In the genomic region with DNA sequence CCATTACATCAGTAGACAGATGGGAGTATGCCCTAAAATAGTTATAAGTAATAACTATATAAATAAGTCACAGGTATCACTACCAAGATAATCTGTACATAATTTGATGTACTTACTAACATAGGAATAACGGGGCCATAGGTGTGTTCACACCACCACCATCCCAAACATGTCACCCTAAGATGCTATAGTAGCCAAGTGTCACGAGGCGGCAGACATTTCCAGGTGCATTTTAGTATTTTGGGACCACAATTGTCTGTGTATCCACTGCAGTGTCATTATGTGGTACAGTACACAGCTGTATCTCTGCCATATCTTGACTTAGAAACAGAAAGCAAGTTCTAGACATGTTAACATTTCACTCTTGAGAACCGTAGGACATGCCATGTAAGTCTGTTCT, we compare ENCODE assay signal across 12 mouse cellular contexts.
"Had no signal": no experiment of that assay in that cellular context is flagged by ENCODE, and none has a peak within 500 bp of the region (broad histone marks: within the 10 kb centered on the region; RNA-seq: fewer than 3 reads in every experiment).

No protein-coding gene starts in this region.

- ATAC-seq: lung, postnatal 0 days; midbrain, embryonic 15.5 days had no signal

- H3K4me2 ChIP-seq: kidney, embryonic 15.5 days; midbrain, embryonic 15.5 days; neural tube, embryonic 12.5 days had no signal

- H3K27ac ChIP-seq: kidney, embryonic 15.5 days; limb, embryonic 10.5 days; midbrain, embryonic 15.5 days; neural tube, embryonic 12.5 days had no signal

- H3K9me3 ChIP-seq: kidney, embryonic 15.5 days; limb, embryonic 10.5 days; midbrain, embryonic 15.5 days; neural tube, embryonic 12.5 days had no signal

- DNase-seq: kidney, adult 2 months; kidney, postnatal 14 days; lung, adult 2 months; right cerebral cortex, postnatal 4 days; spleen, adult 18-20 months; thymus, adult 18-20 months; thymus, postnatal 14 days had no signal

- H3K4me1 ChIP-seq: kidney, embryonic 15.5 days; limb, embryonic 10.5 days; midbrain, embryonic 15.5 days; neural tube, embryonic 12.5 days had no signal

- H3K4me3 ChIP-seq: kidney, embryonic 15.5 days; limb, embryonic 10.5 days; midbrain, embryonic 15.5 days; neural tube, embryonic 12.5 days had no signal

- H3K27me3 ChIP-seq: kidney, embryonic 15.5 days; midbrain, embryonic 15.5 days; neural tube, embryonic 12.5 days had no signal

- H3K9ac ChIP-seq: kidney, embryonic 15.5 days; midbrain, embryonic 15.5 days; neural tube, embryonic 12.5 days had no signal
